Mouse (Mus musculus) left cerebral cortex, postnatal 25 days (tissue): ENCODE data around the gene Mrpl10. TPM values are rescaled to one million over a fixed set of nuclear protein-coding genes. Genes with fewer than 3 reads are reported as not detected.

Experiments used
- DNase-seq, 2 experiments: peaks; one replicate each; pipeline ENCODE4 v3.0.0; 2022; ENCODE audit warnings: low spot score in 2 of 2, mixed read lengths in 1 of 2
- intact Hi-C: fragments of 180-260 bp; cut with DNase I; formaldehyde crosslinking; loops from one replicate; pipeline ENCODE4 v1.15.1; 2025
- total RNA-seq, 2 experiments: library from RNA; stranded (reverse); gene quantifications; 2 replicates each; pipeline ENCODE4 v1.2.3; 2021

Mrpl10 gene
- total RNA-seq: 10 to 100 TPM; 67.9 to 68.8 TPM

DNA sequence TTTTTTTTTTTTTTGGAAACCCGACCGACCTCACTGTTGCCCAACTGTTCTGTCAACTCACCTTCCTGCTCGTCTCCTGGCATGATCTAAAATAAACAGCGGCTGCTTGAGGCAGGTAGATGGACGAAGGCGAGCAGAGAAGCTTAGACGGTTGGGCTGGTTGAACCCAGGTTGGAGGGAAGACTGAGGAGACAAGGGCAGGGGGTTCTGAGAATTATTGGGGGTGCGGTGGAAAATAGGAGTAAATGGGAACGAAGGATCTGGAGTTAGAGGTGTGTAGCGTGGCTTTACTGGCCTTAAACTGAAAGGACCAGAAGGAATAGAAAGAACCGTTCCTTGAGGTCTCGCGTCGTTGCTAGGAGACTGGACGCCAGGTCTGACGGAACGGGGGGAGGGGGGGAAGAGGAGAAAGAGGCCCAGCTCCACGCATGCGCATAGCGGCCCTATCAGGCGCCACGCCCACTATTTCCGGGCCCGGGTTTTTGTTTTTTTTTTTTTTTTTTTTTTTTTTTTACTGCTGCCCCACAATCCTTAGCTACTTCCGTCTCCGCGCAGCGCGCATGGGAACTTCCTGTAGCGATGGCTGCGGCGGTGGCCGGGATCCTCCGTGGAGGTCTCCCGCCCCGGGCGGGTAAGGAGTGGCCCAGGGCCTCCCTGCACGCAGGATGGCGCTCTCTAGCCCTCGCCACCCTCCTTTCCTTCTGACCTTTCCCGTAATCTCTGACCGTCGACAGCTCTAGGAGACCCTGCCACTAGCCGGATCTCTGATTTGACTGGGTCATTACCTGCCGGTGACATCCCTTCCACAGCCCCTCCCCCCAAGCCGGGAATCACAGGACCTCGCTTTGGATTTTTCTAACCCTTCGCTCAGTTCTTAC is at the start of gene Mrpl10, which contains the start of gene Lrrc46:
Gene Mrpl10 (plus strand): TSS at position 539 of the 878 bp plus-strand sequence.
Gene Lrrc46 (minus strand): TSS at position 386 of the 878 bp plus-strand sequence.
- intact Hi-C loops: no loop called here
- peak; percentile 83 to 88 for DNase-seq

DNA sequence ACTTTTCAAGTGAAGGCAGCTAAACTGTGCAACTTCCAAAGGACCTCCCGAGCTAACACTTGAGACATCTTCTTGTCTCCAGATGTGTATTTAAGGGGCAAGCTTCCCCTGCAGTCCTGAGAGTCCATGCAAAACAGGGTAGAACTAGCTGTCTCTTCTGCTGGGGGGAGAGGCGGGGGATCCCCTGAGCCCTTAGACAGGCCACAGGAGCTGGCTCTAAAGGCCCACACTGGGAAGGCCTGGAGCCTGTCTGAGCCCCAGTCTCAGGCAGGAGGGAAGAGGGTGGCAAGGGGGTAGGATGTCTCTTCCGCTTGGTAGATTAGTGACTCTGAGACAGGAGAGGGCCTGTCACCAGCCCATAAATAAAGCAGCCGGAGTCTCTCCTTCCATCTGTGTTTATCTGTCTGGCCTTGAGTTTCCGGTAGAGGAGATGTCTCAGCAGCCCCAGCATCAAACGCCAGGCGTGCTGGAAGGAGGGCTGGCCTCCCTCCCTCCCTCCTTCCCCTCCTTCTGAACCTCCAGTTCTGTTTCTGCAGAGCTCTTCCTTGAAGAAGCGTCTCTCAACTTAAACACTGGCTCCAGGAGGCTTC is 48.5 kb upstream of the Mrpl10 start:
- intact Hi-C loops: no loop called here
- DNase-seq: no peak

DNA sequence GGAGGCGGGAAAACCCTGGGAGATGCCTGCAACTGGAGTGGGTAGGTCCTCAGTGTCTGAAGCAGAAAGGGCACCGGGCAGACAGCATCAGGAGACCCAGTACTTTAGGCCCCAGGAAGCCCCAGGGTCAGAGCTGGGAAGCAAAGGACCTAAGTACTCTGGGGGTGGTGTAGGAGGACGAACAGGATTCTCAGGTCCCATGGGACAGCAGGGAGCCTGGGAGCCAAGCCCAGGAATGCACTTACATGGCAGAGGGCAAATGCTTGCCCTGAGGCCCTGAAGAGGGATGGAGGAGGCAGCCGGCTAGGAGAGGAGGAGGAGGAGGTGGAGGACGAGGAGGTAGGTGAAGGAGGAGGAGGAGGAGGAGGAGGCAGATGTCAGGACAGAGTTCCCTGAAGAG is 46.3 kb upstream of the Mrpl10 start:
- no peak for DNase-seq
- intact Hi-C loops: no loop called here

DNA sequence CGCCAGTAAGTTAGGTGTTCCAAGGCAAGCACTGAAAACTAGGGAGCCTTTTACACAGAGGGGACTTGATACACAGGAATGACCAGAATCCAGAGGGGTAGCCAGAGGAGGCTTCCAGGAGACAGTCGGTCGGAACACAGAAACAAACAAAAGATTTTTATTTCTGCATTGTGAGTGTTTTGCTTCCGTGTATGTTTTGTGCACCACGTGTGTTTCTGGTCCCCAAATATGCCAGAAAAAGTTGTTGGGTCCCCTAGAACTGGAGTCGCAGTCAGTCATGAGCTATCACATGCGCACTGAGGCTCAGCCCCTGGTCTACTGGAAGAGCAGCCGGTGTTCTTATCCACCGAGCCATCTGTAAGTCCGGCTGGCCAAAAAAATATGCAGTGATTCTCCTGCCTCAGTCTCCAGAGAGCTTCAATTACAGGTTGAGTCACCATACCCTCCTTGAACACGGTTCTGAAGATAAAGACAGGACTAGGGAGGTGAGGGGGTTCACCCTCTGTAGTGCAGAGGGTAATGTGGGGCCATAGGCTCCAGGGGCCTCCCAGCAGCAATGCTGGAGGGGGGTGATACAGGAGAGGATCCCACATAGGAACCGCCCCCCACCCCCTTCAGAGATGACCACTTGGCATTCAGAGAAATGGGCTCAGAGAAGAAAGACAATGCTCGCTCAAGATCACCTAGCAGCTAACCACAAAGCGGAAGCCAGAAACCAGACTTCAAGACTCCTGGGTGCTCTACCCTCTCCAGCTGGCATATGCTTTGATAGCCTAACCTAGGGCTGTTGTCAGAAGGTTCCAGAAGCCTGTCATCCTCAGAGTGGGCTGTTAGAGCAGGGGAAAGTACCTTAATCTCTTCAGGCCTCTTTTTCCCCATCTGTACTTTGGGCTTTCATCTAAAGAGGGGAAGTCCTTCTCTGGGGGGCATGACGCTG is 45.3 kb upstream of the Mrpl10 start:
- intact Hi-C loops: no loop called here
- no peak for DNase-seq

DNA sequence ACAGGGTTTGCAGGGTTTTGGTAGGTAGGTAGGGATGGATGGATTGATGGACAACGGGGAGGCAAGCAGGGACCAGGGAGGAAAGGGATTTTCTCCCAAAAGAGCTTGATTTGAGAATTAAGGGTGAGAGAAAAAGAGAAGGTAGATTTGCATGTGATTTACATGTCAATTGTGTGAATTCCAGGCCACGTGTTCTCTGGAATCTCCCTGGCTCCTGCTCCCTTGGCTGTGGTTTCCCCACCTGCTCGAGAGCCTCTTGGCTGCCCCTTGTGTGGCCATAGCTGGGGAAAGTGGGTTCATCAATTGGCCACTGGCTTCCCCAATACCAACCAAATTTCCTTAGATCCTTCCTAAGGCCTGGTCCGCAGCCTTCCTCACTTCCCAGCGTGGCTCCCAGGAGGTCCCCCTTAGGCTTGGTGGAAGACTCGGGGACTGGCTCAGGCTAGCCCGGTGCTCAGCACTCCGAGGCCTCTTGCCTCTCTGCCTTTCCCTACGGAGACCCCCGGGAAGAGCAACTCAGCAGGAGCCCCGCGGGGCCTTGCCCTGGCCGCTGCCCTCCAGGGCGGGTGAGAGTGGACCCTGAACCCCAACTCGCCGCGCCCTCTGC is 44.5 kb upstream of the Mrpl10 start:
- intact Hi-C loops: no loop called here
- DNase-seq: no peak

DNA sequence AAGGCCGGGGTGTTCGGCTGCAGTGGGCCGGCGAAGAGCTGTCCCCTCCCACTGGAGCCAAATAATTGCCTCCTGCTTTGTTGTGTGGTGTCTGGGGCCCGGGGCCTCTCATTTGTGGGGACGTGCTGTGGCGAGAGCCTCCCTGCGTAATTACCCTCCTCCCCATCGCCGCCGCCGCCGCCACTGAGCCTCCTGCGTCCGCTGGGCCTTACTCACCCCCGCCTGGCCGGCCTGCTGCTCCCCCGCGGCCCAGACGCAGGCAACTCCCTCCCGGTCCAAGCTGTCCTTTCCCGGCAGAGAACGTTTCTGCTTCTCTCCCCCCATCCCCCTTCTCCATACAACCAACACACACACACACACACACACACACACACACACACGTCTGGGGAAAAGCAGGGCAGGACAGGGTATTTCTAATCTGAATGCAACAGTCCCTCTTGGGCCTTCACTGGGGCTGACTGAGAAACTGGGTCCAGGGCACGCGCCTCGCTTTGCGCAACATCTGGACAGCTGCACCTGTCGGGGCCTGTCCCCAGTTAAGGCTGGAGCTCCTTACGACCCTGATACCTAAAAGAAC is 43.9 kb upstream of the Mrpl10 start:
- intact Hi-C loops: no loop called here
- peak in 1 of 2 experiments; percentile 32 for DNase-seq

DNA sequence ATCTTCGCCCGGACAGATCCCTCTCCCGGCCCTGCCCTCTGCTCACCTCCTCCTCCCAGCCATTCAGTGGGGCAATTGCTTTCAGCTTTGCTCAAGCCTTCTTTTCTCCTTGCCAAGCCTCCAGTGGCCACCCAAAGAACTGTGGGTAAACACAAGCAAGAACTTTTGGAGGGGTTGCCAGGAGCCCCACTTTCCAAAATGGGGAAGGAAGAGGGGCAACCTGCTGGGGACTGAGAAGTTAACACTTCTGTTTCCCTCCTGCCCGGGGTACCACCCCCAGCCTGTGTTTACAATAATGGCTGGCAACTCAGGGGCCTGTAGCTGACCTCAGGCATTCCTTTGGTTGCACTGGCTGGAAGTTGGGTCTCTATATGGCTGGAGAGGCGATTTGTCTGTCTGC is 38.2 kb upstream of the Mrpl10 start:
- intact Hi-C loops: no loop called here
- DNase-seq: no peak

DNA sequence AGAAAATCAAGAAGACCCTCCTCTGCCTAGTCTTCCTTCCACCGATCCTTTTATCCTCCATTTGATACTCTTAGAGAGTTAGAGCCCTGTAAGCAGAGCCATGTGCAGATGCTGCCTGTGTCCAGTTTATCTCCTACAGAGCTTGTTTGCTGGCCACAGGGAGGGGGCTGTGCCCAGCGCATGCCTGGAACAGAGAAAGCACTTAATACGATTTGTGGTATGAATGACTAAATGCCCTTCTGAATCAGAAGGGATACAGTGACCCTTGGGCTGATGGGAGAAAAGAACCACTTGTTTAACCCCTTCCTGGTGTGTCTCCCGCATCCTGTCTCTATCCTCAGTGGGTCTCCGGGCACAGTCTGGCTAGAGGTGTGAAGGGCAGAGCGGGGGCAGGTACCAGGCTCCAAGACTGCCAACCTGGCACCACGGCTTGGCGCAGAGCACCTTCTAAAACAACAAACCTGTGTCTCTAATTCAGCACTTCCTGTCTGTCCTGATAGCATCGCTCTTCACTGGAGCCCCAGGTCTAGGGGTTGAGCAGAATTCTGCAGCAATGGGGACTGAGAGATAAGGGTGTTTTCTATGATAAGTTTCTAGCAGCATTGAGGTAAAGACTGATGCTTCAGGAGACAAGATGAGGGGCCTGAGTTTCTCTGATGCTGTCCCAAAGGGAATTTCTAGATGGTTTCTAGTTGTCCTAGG is 34.1 kb upstream of the Mrpl10 start:
- no peak for DNase-seq
- intact Hi-C loops: no loop called here

DNA sequence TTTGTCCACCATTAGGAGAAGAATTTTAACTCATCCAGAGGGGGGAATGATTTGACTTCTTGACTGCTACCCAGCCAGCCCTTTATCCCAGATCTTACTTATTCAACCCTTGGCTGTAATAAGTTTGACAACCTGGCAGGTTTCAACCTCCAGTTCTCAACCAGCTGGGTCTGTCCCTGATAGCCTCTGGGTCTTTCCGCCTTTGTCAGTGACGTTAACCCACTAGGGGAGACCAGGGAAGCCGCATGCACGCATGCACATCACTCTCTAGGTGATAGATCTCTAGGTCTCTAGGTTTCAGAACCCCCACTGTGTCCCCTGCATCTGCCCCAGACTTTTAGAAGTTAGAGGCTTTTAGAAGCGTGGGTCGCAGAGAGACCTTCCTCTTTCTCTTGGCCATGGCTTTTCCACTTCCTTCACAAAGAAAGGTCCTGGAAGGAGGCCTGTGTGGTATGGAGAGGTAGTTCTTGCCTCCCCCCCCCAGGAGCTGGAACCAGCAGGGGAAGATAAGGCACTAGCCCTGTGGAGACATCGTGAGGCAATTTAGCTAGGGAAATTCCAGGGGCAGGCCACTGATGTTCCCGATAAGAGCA is 32.1 kb upstream of the Mrpl10 start:
- DNase-seq: no peak
- intact Hi-C loops: no loop called here

DNA sequence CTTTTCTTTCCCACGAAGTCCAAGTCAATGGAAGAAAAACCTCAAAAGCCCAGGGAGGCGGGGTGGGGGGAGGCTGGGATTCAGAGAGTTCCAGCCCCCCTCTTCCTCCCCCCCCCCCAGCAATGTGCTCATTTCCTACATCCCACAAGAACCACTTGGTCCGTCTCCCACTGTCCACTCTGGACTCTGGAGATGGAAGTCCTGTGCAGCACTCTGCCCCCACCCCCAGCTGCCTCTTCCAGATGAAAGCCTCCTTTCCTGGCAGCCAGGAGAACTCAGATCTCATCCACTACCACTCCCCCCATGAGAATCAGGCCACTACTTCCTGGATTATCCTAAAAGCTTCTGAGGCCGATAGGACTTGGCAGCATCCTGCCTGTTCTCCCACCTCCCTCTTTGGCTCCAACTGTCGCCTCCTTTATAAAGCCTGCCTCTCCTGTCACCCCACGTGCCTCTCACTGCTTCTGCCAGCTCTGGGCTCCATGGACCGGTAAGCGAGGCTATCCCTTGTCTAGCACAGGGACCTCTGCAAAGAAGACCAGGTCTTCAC is 28.2 kb upstream of the Mrpl10 start, which contains the start of gene Sp6:
Gene Sp6 (plus strand): TSS at position 274 of the 550 bp plus-strand sequence.
- intact Hi-C loops: no loop called here
- peak in 1 of 2 experiments; percentile 29 for DNase-seq

DNA sequence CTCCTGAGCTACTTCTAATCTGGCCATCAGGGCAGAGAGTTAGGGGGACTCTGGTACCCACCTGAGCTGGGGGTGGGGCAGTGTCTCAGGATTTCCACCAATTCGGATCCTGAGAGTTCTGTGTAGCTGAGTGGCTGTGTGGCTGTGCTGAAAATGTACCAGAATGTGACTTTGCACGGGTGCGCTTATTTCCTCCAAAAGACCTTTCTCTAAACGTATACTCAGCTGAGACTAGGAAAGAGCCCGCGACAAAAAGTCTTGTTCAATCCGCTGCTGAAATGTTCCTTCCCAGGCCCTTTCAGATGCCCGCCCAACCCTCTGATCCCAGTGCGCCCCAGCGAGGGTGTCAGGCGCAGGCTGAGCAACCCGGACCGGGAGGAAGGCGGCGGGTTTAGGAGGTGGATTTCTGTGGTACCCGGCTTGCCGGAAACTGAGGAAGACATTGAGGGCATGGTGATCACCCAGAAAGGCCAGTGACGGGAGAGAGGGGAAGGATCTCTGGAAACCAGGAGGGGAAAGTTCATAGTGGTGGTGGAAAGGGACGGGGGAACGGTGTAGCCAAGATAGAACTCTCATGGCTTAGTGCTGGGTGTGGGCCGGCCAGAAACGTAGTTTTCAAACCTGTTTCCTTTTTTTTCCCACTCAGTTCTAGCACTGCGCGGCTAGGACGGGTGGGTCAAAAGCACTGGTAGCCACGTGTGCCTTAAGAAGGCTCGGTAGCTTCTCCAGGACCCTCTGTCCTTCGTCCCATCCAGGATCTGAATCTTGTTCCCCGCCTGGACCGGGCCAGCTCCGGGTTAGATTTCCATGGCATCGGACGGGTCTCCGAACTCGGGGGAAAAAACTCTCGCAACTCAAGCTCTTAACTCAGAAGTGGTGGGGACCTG is 23.4 kb upstream of the Mrpl10 start:
- no peak for DNase-seq
- intact Hi-C loops: no loop called here

DNA sequence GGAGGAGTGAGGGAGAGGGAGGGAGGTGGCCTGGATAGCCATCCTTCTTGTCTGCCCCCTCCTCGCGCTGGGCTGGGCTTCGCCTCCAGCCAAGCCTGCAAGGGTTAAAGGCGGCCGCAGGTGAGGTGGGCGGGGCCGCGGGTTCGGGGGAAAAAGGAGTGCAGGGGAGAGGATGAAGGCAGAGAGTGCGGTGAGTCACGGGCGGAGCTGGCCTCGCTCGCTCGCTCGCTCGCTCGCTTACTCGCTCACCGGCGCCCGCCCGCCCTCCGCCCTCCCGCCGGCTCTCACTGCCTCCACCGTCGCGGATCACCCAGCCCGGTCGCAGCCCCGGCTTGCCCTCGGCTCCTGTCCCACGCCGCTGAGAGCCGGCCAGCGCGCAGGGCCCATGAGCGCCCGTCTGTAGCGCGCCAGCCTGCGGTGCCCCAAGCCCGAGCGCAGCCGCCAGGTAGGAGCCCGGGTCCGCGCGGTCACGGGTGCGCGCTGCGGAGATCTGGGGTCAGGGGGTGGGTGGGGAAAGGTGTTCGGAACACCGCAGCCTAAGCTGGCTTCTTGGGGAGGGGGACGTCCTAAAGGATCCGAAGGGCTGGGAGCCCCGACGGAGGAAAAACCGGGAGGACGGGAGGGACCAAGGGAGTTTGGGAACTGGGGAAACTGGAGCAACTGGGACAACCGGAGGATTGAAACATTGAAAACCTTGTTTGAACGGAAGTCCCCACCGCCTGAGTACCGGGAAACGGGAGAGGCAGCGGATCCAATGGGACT is 22.6 kb upstream of the Mrpl10 start:
- DNase-seq: no peak
- intact Hi-C loops: no loop called here

DNA sequence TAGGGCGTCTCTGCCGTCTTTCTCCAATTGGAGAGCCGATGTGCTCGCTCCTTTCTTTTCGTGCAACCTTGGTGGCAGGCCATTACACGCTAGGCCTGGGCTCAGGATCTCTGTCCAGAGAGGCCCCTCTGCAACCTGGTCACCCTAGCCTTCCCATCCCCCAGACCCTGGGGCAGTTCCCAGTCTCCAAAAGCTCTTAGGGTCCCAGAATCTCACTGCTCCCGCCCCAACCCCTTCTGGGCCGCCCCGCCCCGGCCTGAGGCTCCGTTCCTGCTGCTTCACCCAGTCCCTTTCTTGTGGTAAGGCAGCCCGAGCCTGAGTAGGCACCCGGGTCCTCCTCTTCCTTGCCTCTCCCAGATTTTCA is 22.0 kb upstream of the Mrpl10 start:
- intact Hi-C loops: no loop called here
- no peak for DNase-seq

DNA sequence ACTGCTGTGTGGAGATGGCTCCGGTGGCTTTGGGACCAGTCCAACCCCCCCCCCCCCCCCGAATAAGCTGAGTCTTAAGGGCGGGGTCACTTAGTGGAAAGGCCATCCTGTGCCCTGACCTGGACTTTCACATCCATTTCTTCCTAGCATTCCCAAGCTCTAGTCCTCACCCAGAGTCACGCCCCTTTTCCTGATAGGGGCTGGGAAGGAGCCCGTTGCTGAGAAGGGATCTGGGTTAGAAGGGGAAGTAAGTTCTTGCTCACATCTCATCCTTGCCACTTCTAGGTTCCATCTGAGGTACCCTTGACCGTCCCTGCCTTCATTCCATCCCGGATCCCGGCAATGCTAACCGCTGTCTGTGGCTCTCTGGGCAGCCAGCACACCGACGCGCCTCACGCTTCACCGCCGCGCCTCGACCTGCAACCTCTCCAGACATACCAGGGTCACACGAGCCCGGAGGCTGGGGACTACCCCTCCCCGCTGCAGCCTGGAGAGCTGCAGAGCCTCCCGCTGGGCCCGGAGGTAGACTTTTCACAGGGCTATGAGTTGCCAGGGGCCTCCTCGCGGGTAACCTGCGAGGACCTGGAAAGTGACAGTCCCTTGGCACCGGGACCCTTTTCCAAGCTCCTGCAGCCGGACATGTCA is 20.1 kb upstream of the Mrpl10 start:
- no peak for DNase-seq
- intact Hi-C loops: loop anchor here (5.0 kb wide), 1 partner anchor 104 kb away; the partner anchor contains the start of gene Cdk5rap3

DNA sequence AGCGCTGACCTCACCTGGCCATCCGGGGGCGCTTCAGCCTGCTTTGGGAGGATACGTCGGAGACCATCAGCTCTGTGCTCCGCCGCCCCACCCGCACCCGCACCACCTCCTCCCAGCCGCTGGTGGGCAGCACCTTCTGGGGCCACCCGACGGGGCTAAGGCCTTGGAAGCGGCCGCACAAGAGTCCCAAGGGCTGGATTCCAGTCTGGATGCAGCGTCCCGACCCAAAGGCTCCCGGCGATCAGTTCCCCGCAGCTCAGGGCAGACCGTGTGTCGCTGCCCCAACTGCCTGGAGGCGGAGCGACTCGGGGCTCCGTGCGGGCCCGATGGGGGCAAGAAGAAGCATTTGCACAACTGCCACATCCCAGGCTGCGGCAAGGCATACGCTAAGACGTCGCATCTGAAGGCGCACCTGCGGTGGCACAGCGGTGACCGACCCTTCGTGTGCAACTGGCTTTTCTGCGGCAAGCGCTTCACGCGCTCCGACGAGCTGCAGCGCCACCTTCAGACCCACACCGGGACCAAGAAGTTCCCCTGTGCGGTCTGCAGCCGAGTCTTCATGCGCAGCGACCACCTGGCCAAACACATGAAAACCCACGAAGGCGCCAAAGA is 19.4 kb upstream of the Mrpl10 start:
- intact Hi-C loops: loop anchor here (5.0 kb wide), 1 partner anchor 105 kb away; the partner anchor contains the start of gene Cdk5rap3
- DNase-seq: peak; percentile 38 to 46
